Mouse (Mus musculus) testis, adult 2 months (tissue): ENCODE data around the gene Creb1.

Experiments
- CTCF ChIP-seq: fragments of 200-500 bp; IDR thresholded peaks from 2 replicates; pipeline ENCODE4 v1.5.1; 2012; ENCODE audit warnings: low read depth, mild to moderate bottlenecking, inconsistent platforms, low read length, moderate library complexity; ENCODE audit not compliant: control insufficient read depth, insufficient read depth, insufficient replicate concordance
- POLR2A ChIP-seq: fragments of 200-500 bp; IDR thresholded peaks from 2 replicates; pipeline ENCODE4 v1.6.1; 2012; ENCODE audit warnings: low read depth, mild to moderate bottlenecking, inconsistent platforms, low read length, moderate library complexity; ENCODE audit not compliant: control insufficient read depth

DNA sequence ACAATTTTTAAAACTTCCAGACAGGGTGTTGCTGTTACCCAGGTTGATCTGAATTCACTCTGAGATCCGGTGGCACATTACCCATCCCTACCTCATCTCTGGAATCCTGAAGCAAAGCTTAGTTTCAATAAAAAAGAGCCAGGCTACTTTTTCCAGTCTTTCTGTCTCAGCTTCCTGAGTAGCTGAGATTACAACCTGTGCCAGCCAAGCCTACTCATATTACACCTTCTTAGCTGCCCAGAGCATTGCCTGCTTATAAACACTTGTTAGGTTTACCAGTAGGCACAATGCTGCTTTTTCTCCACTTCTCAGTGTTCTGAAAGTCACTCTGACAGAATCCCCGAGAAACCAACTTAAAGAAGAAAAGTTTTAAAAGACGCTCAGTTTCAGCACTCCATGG, 46.4 kb downstream of the Creb1 start:
- TF ChIP-seq CTCF (no peak), POLR2A (no peak)
